Mouse (Mus musculus): Measurements from ENCODE around the gene Cby3.

GRCm38 (mm10) chr11:50387697-50388096, 33.4 kb downstream of the Cby3 start:
- TF ChIP-seq POLR2A (IDR thresholded peaks at IDR 0.05; ENCODE audit: low read depth, low read length) (no peak; the same call in 1 of the 2 replicates), CTCF (conservative IDR thresholded peaks at IDR 0.05 in 1 of 2, IDR thresholded peaks at IDR 0.05 in 1 of 2; ENCODE audit: low read depth in 2 of 2, low read length in 2 of 2) (no peak), EP300 (IDR thresholded peaks at IDR 0.05; ENCODE audit: low read length) (no peak), ZKSCAN1 (IDR thresholded peaks at IDR 0.05; ENCODE audit: borderline replicate concordance, low read depth, low read length) (no peak), MXI1 (IDR thresholded peaks at IDR 0.05; ENCODE audit: low read depth, low read length) (no peak), IRF4 (IDR thresholded peaks at IDR 0.05; ENCODE audit: low read depth, low read length) (no peak), ZC3H11A (IDR thresholded peaks at IDR 0.05; ENCODE audit: low read depth, low read length) (no peak), UBTF (IDR thresholded peaks at IDR 0.05; ENCODE audit: low read depth, low read length) (no peak), USF2 (conservative IDR thresholded peaks at IDR 0.05; ENCODE audit: low read depth, low read length) (no peak), MAFK (IDR thresholded peaks at IDR 0.05; ENCODE audit: insufficient replicate concordance, low read length) (no peak), RCOR1 (conservative IDR thresholded peaks at IDR 0.05; ENCODE audit: low read depth, low read length) (no peak), USF1 (IDR thresholded peaks at IDR 0.05; ENCODE audit: low read depth, low read length) (no peak), JUND (conservative IDR thresholded peaks at IDR 0.05; ENCODE audit: low read depth, low read length) (no peak)

All from CH12.LX (cell line).